Mouse (Mus musculus) midbrain, embryonic 15.5 days (tissue): ENCODE results near the gene Thg1l. TPM values are rescaled to one million over a fixed set of nuclear protein-coding genes. Genes with fewer than 3 reads are reported as not detected.

Source experiments
- ATAC-seq: fragments of 200-750 bp; cut with Nextera tagmentation; replicated peaks from 2 replicates; pipeline ENCODE4 v1.8.0; 2017; ENCODE audit warnings: moderate TSS enrichment
- H3K27ac ChIP-seq: fragments of 300-500 bp; sonication (generic); 2 replicates; pipeline ENCODE4 v1.5.1; 2015; ENCODE audit warnings: mild to moderate bottlenecking, inconsistent platforms
- H3K27me3 ChIP-seq: fragments of 300-500 bp; sonication (generic); replicated peaks from 2 replicates; pipeline ENCODE4 v1.6.1; 2015; ENCODE audit warnings: inconsistent platforms
- H3K36me3 ChIP-seq: fragments of 300-500 bp; sonication (generic); replicated peaks from 2 replicates; pipeline ENCODE4 v1.6.1; 2015; ENCODE audit warnings: inconsistent platforms
- H3K4me1 ChIP-seq: fragments of 300-500 bp; sonication (generic); 2 replicates; pipeline ENCODE4 v1.6.1; 2015; ENCODE audit warnings: inconsistent platforms
- H3K4me2 ChIP-seq: fragments of 300-500 bp; sonication (generic); 2 replicates; pipeline ENCODE4 v1.6.1; 2015; ENCODE audit warnings: inconsistent platforms, mild to moderate bottlenecking, moderate library complexity
- H3K4me3 ChIP-seq: fragments of 300-500 bp; sonication (generic); 2 replicates; pipeline ENCODE4 v1.5.1; 2015; ENCODE audit warnings: mild to moderate bottlenecking, inconsistent platforms
- H3K9ac ChIP-seq: fragments of 300-500 bp; sonication (generic); 2 replicates; pipeline ENCODE4 v1.6.1; 2015; ENCODE audit warnings: mild to moderate bottlenecking, inconsistent platforms
- H3K9me3 ChIP-seq: fragments of 300-500 bp; sonication (generic); 2 replicates; pipeline ENCODE4 v1.6.1; 2016; ENCODE audit warnings: inconsistent platforms
- WGBS: fragments of 180-500 bp; shearing (Covaris S2); methylation state at CpG from one replicate; pipeline ENCODE4 v1.1.7; 2015; ENCODE audit warnings: mixed read lengths; 5-methylcytosine and 5-hydroxymethylcytosine counted together
- polyA plus RNA-seq: library from polyadenylated mRNA; unstranded; fragments of >200 nt; fragmentation: Nextera tagmentation; extraction: Ambion mirVana; gene quantifications from 2 replicates; pipeline ENCODE4 v1.2.1, GENCODE M21; 2015

The Thg1l gene
- polyA plus RNA-seq, 1 experiment from 2014 or later: 10.2 TPM

- H3K27me3 ChIP-seq: no peaks in the 10 kb centered on the region
- no peak overlapping the region for H3K4me2 ChIP-seq
- no peak overlapping the region for H3K9ac ChIP-seq
- ATAC-seq: no peak
- H3K27ac ChIP-seq: no peak overlapping the region
- H3K9me3 ChIP-seq: no peaks in the 10 kb centered on the region
- H3K4me1 ChIP-seq: no peaks in the 10 kb centered on the region
- H3K4me3 ChIP-seq: no peak overlapping the region
- peaks cover 23% of the 10 kb centered on the region for H3K36me3 ChIP-seq
- 84% methylated on average over 2 of the region's 2 CpGs for WGBS
Measured at GRCm38 (mm10) chr11:45897392-45897791, 57.9 kb downstream of the Thg1l start.

Other genes with a start within 250 kb of the Thg1l start
- gene Clint1, start 103.4 kb downstream of the Thg1l start, polyA plus RNA-seq: 42.8 TPM in 2 replicates
- gene Lsm11, start 10.6 kb downstream of the Thg1l start, polyA plus RNA-seq: 23.5 and 26.1 TPM in 2 replicates
- gene Sox30, start 24.8 kb upstream of the Thg1l start, polyA plus RNA-seq: 0.18 and 0.23 TPM in 2 replicates
- gene Gm12166, start 96.8 kb upstream of the Thg1l start, polyA plus RNA-seq: 4.0 and 5.4 TPM in 2 replicates
- gene Adam19, start 100.5 kb upstream of the Thg1l start, polyA plus RNA-seq: 11.3 and 12.2 TPM in 2 replicates
- gene Nipal4, start 211.0 kb upstream of the Thg1l start, polyA plus RNA-seq: 0.43 TPM in 2 replicates